Mouse (Mus musculus): ENCODE results near the gene Slc51a. TPM values are rescaled to one million over a fixed set of nuclear protein-coding genes. Genes with fewer than 3 reads are reported as not detected.
A peak's percentile ranks its signal among the peaks of the same experiment; 100 is the strongest.

Gene Slc51a
- polyA plus RNA-seq, 1 experiment from 2014 or later: 0.25 TPM

GRCm38 (mm10) chr16:32462950-32463349 lies 24.7 kb downstream of the Slc51a start:
- no peaks in the 10 kb centered on the region for H3K9me3 ChIP-seq (ENCODE audit: control insufficient read depth, low read length)
- no peaks in the 10 kb centered on the region for H3K4me1 ChIP-seq (replicated peaks; ENCODE audit: control insufficient read depth, insufficient read depth, low read length)
- ATAC-seq (ENCODE audit: low FRiP score): no peak
- no peak for DNase-seq (ENCODE audit: low spot score)
- no peaks in the 10 kb centered on the region for H3K36me3 ChIP-seq (ENCODE audit: control insufficient read depth, insufficient read depth, low read length)
- no peak overlapping the region for H3K27ac ChIP-seq (ENCODE audit: low read depth, low read length)
- no peaks in the 10 kb centered on the region for H3K27me3 ChIP-seq (ENCODE audit: control insufficient read depth, insufficient read depth, low read length)
- no peak overlapping the region for H3K9ac ChIP-seq (ENCODE audit: low read depth, low read length)
- 97% methylated on average over 16 of the region's 16 CpGs for WGBS
- H3K4me2 ChIP-seq (replicated peaks; ENCODE audit: low read depth, low read length): no peak overlapping the region
- no peak overlapping the region for H3K4me3 ChIP-seq (ENCODE audit: low read depth, low read length)

GRCm38 (mm10) chr16:32461713-32462112 lies 26.0 kb downstream of the Slc51a start:
- Histone ChIP-seq H3K36me3 (ENCODE audit: control insufficient read depth, insufficient read depth, low read length) (no peaks in the 10 kb centered on the region), H3K27me3 (ENCODE audit: control insufficient read depth, insufficient read depth, low read length) (no peaks in the 10 kb centered on the region), H3K9ac (ENCODE audit: low read depth, low read length) (no peak overlapping the region), H3K9me3 (ENCODE audit: control insufficient read depth, low read length) (no peaks in the 10 kb centered on the region), H3K4me1 (replicated peaks; ENCODE audit: control insufficient read depth, insufficient read depth, low read length) (no peaks in the 10 kb centered on the region), H3K4me3 (ENCODE audit: low read depth, low read length) (no peak overlapping the region), H3K4me2 (replicated peaks; ENCODE audit: low read depth, low read length) (no peak overlapping the region), H3K27ac (ENCODE audit: low read depth, low read length) (no peak overlapping the region)
- DNase-seq (ENCODE audit: low spot score) (no peak), ATAC-seq (ENCODE audit: low FRiP score) (no peak)
- 94% methylated on average over 5 of the region's 5 CpGs for WGBS

GRCm38 (mm10) chr16:32460518-32460917 lies 27.2 kb downstream of the Slc51a start:
- DNase-seq (ENCODE audit: low spot score): no peak
- Histone ChIP-seq H3K4me3 (ENCODE audit: low read depth, low read length) (no peak overlapping the region), H3K27ac (ENCODE audit: low read depth, low read length) (no peak overlapping the region), H3K9ac (ENCODE audit: low read depth, low read length) (no peak overlapping the region), H3K4me2 (replicated peaks; ENCODE audit: low read depth, low read length) (no peak overlapping the region), H3K36me3 (ENCODE audit: control insufficient read depth, insufficient read depth, low read length) (no peaks in the 10 kb centered on the region), H3K4me1 (replicated peaks; ENCODE audit: control insufficient read depth, insufficient read depth, low read length) (no peaks in the 10 kb centered on the region), H3K9me3 (ENCODE audit: control insufficient read depth, low read length) (no peaks in the 10 kb centered on the region), H3K27me3 (ENCODE audit: control insufficient read depth, insufficient read depth, low read length) (no peaks in the 10 kb centered on the region)
- 64% methylated on average over 4 of the region's 4 CpGs for WGBS
- ATAC-seq (ENCODE audit: low FRiP score): no peak

GRCm38 (mm10) chr16:32457589-32458386 lies 29.9 kb downstream of the Slc51a start:
- no peak overlapping the region for H3K4me3 ChIP-seq (ENCODE audit: low read depth, low read length)
- 66% methylated on average over 10 of the region's 10 CpGs for WGBS
- no peaks in the 10 kb centered on the region for H3K36me3 ChIP-seq (ENCODE audit: control insufficient read depth, insufficient read depth, low read length)

DNA sequence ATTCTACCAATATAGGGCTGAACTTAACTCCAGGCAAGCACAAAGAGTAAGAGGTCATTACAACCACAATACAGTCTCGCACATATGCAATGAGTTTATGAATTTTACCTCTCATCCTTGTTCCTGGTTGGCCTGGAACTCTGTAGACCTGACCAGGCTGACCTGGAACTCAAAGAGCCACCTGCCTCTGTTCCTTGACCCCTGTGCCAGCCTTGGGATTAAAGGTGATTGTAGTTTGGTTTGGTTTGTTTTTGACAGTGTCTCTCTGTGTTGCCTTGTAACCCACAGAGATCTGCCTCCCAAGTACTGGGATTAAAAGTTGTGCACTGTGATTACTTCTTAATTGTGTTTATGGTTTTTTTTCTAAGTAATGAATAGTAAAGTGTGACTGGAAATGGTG lies 30.9 kb downstream of the Slc51a start:
- DNase-seq (ENCODE audit: low spot score) (no peak), ATAC-seq (ENCODE audit: low FRiP score) (no peak)
- Histone ChIP-seq H3K9me3 (ENCODE audit: control insufficient read depth, low read length) (no peaks in the 10 kb centered on the region), H3K27ac (ENCODE audit: low read depth, low read length) (no peak overlapping the region), H3K27me3 (ENCODE audit: control insufficient read depth, insufficient read depth, low read length) (no peaks in the 10 kb centered on the region), H3K36me3 (ENCODE audit: control insufficient read depth, insufficient read depth, low read length) (no peaks in the 10 kb centered on the region), H3K4me1 (replicated peaks; ENCODE audit: control insufficient read depth, insufficient read depth, low read length) (no peaks in the 10 kb centered on the region), H3K4me3 (ENCODE audit: low read depth, low read length) (no peak overlapping the region), H3K4me2 (replicated peaks; ENCODE audit: low read depth, low read length) (no peak overlapping the region), H3K9ac (ENCODE audit: low read depth, low read length) (no peak overlapping the region)
- WGBS: 97% methylated on average over 1 of the region's 1 CpGs

More at GRCm38 (mm10) chr16:32457589-32458386, 29.9 kb downstream of the Slc51a start:
- DNase-seq (ENCODE audit: low spot score) (peak; percentile 48), ATAC-seq (ENCODE audit: low FRiP score) (no peak)
- Histone ChIP-seq H3K4me2 (replicated peaks; ENCODE audit: low read depth, low read length) (no peak overlapping the region), H3K27ac (ENCODE audit: low read depth, low read length) (no peak overlapping the region), H3K27me3 (ENCODE audit: control insufficient read depth, insufficient read depth, low read length) (no peaks in the 10 kb centered on the region), H3K9me3 (ENCODE audit: control insufficient read depth, low read length) (no peaks in the 10 kb centered on the region), H3K4me1 (replicated peaks; ENCODE audit: control insufficient read depth, insufficient read depth, low read length) (no peaks in the 10 kb centered on the region), H3K9ac (ENCODE audit: low read depth, low read length) (no peak overlapping the region)

DNA sequence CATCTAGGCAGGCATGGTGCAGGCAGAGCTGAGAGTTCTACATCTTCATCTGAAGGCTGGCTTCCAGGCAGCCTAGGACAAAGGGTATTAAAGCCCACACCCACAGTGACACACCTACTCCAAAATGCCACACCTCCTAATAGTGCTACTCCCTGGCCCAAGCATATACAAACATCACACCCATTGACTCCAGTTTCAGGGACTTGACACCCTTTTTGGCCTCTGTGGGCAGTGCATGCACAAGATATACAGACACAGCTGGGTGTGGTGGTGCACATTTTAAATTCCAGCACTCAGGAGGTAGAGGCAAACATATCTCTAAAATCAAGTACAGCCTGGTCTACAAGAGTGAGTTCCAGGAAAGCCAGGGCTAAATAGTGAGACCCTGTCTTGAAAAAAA lies 31.6 kb downstream of the Slc51a start:
- DNase-seq (ENCODE audit: low spot score): no peak

DNA sequence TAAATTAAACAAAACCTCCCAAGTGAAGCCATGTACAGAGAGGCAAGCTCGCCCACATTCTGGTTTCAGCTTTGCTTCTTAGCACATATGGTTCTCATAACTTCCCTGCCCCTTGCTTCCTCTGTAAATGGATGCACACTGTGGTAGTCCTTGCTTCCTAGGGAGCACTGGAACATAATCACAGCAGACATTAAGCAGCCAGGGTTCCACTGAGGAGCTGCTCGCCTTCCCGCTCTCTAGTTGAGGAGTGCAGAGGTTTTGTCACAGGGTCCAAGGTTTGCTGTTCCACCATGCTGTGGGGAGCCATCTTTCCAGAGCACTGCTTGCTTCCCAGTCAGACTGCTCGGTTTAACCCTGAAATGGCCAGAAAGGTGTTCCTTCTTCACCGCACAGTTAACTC lies 33.0 kb downstream of the Slc51a start:
- Histone ChIP-seq H3K27ac (ENCODE audit: low read depth, low read length) (no peak overlapping the region), H3K27me3 (ENCODE audit: control insufficient read depth, insufficient read depth, low read length) (no peaks in the 10 kb centered on the region), H3K36me3 (ENCODE audit: control insufficient read depth, insufficient read depth, low read length) (no peaks in the 10 kb centered on the region), H3K4me3 (ENCODE audit: low read depth, low read length) (no peak overlapping the region), H3K4me2 (replicated peaks; ENCODE audit: low read depth, low read length) (no peak overlapping the region), H3K9ac (ENCODE audit: low read depth, low read length) (no peak overlapping the region), H3K4me1 (replicated peaks; ENCODE audit: control insufficient read depth, insufficient read depth, low read length) (no peaks in the 10 kb centered on the region), H3K9me3 (ENCODE audit: control insufficient read depth, low read length) (no peaks in the 10 kb centered on the region)
- 76% methylated on average over 5 of the region's 5 CpGs for WGBS
- DNase-seq (ENCODE audit: low spot score): no peak
- no peak for ATAC-seq (ENCODE audit: low FRiP score)

More for the DNA sequence above, 31.6 kb downstream of the Slc51a start:
- H3K4me1 ChIP-seq (replicated peaks; ENCODE audit: control insufficient read depth, insufficient read depth, low read length): no peaks in the 10 kb centered on the region
- no peaks in the 10 kb centered on the region for H3K9me3 ChIP-seq (ENCODE audit: control insufficient read depth, low read length)
- H3K4me3 ChIP-seq (ENCODE audit: low read depth, low read length): no peak overlapping the region
- no peak for ATAC-seq (ENCODE audit: low FRiP score)
- H3K36me3 ChIP-seq (ENCODE audit: control insufficient read depth, insufficient read depth, low read length): no peaks in the 10 kb centered on the region
- no peak overlapping the region for H3K27ac ChIP-seq (ENCODE audit: low read depth, low read length)
- H3K4me2 ChIP-seq (replicated peaks; ENCODE audit: low read depth, low read length): no peak overlapping the region
- H3K9ac ChIP-seq (ENCODE audit: low read depth, low read length): no peak overlapping the region
- no peaks in the 10 kb centered on the region for H3K27me3 ChIP-seq (ENCODE audit: control insufficient read depth, insufficient read depth, low read length)

DNA sequence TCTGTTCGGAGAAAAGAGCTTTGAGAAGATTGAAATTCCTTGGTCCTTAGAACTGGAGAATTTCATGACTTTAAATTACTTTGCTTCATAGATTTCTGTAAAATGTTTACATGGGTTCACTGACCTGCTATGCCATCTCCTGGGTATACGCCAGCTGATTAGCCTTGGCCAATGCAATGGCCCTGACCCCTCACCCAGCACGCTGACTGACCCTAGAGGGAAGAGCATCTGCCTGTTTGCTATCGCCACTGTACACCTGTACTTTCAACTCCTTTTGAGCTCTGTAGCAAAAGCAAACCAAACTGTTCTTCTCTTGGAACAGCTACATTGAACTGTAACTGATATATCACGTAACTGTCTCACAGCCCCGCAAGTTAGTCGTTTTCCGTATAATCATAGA lies 34.6 kb downstream of the Slc51a start:
- no peaks in the 10 kb centered on the region for H3K4me1 ChIP-seq (replicated peaks; ENCODE audit: control insufficient read depth, insufficient read depth, low read length)
- ATAC-seq (ENCODE audit: low FRiP score): no peak
- no peak for DNase-seq (ENCODE audit: low spot score)
- H3K27me3 ChIP-seq (ENCODE audit: control insufficient read depth, insufficient read depth, low read length): no peaks in the 10 kb centered on the region
- no peak overlapping the region for H3K4me3 ChIP-seq (ENCODE audit: low read depth, low read length)
- H3K9ac ChIP-seq (ENCODE audit: low read depth, low read length): no peak overlapping the region
- H3K9me3 ChIP-seq (ENCODE audit: control insufficient read depth, low read length): no peaks in the 10 kb centered on the region
- H3K36me3 ChIP-seq (ENCODE audit: control insufficient read depth, insufficient read depth, low read length): no peaks in the 10 kb centered on the region
- no peak overlapping the region for H3K27ac ChIP-seq (ENCODE audit: low read depth, low read length)
- 94% methylated on average over 8 of the region's 8 CpGs for WGBS
- no peak overlapping the region for H3K4me2 ChIP-seq (replicated peaks; ENCODE audit: low read depth, low read length)

GRCm38 (mm10) chr16:32450133-32450532 lies 37.5 kb downstream of the Slc51a start:
- no peak overlapping the region for H3K4me2 ChIP-seq (replicated peaks; ENCODE audit: low read depth, low read length)
- ATAC-seq (ENCODE audit: low FRiP score): no peak
- H3K9me3 ChIP-seq (ENCODE audit: control insufficient read depth, low read length): no peaks in the 10 kb centered on the region
- H3K36me3 ChIP-seq (ENCODE audit: control insufficient read depth, insufficient read depth, low read length): no peaks in the 10 kb centered on the region
- DNase-seq (ENCODE audit: low spot score): no peak
- no peaks in the 10 kb centered on the region for H3K4me1 ChIP-seq (replicated peaks; ENCODE audit: control insufficient read depth, insufficient read depth, low read length)
- H3K4me3 ChIP-seq (ENCODE audit: low read depth, low read length): no peak overlapping the region
- H3K9ac ChIP-seq (ENCODE audit: low read depth, low read length): no peak overlapping the region
- 92% methylated on average over 2 of the region's 2 CpGs for WGBS
- no peaks in the 10 kb centered on the region for H3K27me3 ChIP-seq (ENCODE audit: control insufficient read depth, insufficient read depth, low read length)
- no peak overlapping the region for H3K27ac ChIP-seq (ENCODE audit: low read depth, low read length)

Measured in hindbrain, embryonic 11.5 days (tissue).